Mouse (Mus musculus): ENCODE measurements around the gene Ahcyl1.
"Not testable (repeated sequence)": the region's sequence is repeated elsewhere in the genome, so short reads cannot be mapped to it uniquely, and the experiment has no call there.

Ahcyl1 gene

GRCm38 (mm10) chr3:107655491-107655890 is 40.9 kb downstream of the Ahcyl1 start:
- no peak for DNase-seq (ENCODE audit: low read depth, low spot score)

- no peak for DNase-seq (ENCODE audit: low read depth, low spot score)
Measured at GRCm38 (mm10) chr3:107654861-107655260, 41.5 kb downstream of the Ahcyl1 start.

GRCm38 (mm10) chr3:107652968-107653367 is 43.4 kb downstream of the Ahcyl1 start:
- DNase-seq (ENCODE audit: low read depth, low spot score) = no peak

- not testable (repeated sequence) for DNase-seq (ENCODE audit: low read depth, low spot score)
Measured at GRCm38 (mm10) chr3:107650276-107650675, 46.1 kb downstream of the Ahcyl1 start.

GRCm38 (mm10) chr3:107646947-107647346 is 49.4 kb downstream of the Ahcyl1 start:
- no peak for DNase-seq (ENCODE audit: low read depth, low spot score)

GRCm38 (mm10) chr3:107637606-107638172 is 58.7 kb downstream of the Ahcyl1 start:
- no peak for DNase-seq (ENCODE audit: low read depth, low spot score)

- no peak for DNase-seq (ENCODE audit: low read depth, low spot score)
Measured at GRCm38 (mm10) chr3:107636236-107636635, 60.1 kb downstream of the Ahcyl1 start.

- no peak for DNase-seq (ENCODE audit: low read depth, low spot score)
Measured at GRCm38 (mm10) chr3:107635836-107636235, 60.5 kb downstream of the Ahcyl1 start.

- no peak for DNase-seq (ENCODE audit: low read depth, low spot score)
Measured at GRCm38 (mm10) chr3:107633906-107634305, 62.5 kb downstream of the Ahcyl1 start.

GRCm38 (mm10) chr3:107632786-107633185 is 63.6 kb downstream of the Ahcyl1 start:
- no peak for DNase-seq (ENCODE audit: low read depth, low spot score)

- peak; percentile 97 for DNase-seq (ENCODE audit: low read depth, low spot score)
Measured at GRCm38 (mm10) chr3:107631523-107631958, 64.8 kb downstream of the Ahcyl1 start, which contains the start of gene Strip1. Gene Strip1, minus strand, starts transcription at chr3:107631694.

GRCm38 (mm10) chr3:107630682-107631522 is 65.5 kb downstream of the Ahcyl1 start, which contains the start of gene Gm10961:
Gene Gm10961, plus strand, starts transcription at chr3:107631322.
- peak; percentile 29 for DNase-seq (ENCODE audit: low read depth, low spot score)

GRCm38 (mm10) chr3:107629411-107629810 is 66.9 kb downstream of the Ahcyl1 start:
- DNase-seq (ENCODE audit: low read depth, low spot score) = no peak

GRCm38 (mm10) chr3:107628551-107628950 is 67.8 kb downstream of the Ahcyl1 start:
- no peak for DNase-seq (ENCODE audit: low read depth, low spot score)

- DNase-seq (ENCODE audit: low read depth, low spot score) = no peak
Measured at GRCm38 (mm10) chr3:107627641-107628040, 68.7 kb downstream of the Ahcyl1 start.

GRCm38 (mm10) chr3:107626751-107627150 is 69.6 kb downstream of the Ahcyl1 start:
- no peak for DNase-seq (ENCODE audit: low read depth, low spot score)

- DNase-seq (ENCODE audit: low read depth, low spot score) = no peak
Measured at GRCm38 (mm10) chr3:107625536-107625935, 70.8 kb downstream of the Ahcyl1 start.

- no peak for DNase-seq (ENCODE audit: low read depth, low spot score)
Measured at GRCm38 (mm10) chr3:107624424-107624823, 71.9 kb downstream of the Ahcyl1 start.

GRCm38 (mm10) chr3:107622537-107622936 is 73.8 kb downstream of the Ahcyl1 start:
- DNase-seq (ENCODE audit: low read depth, low spot score) = no peak

- no peak for DNase-seq (ENCODE audit: low read depth, low spot score)
Measured at GRCm38 (mm10) chr3:107621286-107622075, 74.9 kb downstream of the Ahcyl1 start.

- DNase-seq (ENCODE audit: low read depth, low spot score) = no peak
Measured at GRCm38 (mm10) chr3:107619911-107620310, 76.4 kb downstream of the Ahcyl1 start.

- DNase-seq (ENCODE audit: low read depth, low spot score) = no peak
Measured at GRCm38 (mm10) chr3:107617800-107618199, 78.6 kb downstream of the Ahcyl1 start.

Data from forelimb bud, embryonic 11.5 days (tissue).